Mouse (Mus musculus): ENCODE measurements around the gene Fam234b. TPM values are rescaled to one million over a fixed set of nuclear protein-coding genes. Genes with fewer than 3 reads are reported as not detected.
A peak's percentile ranks its signal among the peaks of the same experiment; 100 is the strongest.

The Fam234b gene
- polyA plus RNA-seq, 1 experiment from 2014 or later: 36.3 TPM

GRCm38 (mm10) chr6:135165706-135166105, 32.1 kb upstream of the Fam234b start:
- Histone ChIP-seq H3K4me1 (replicated peaks) (0 out of 2 replicates have a peak, but pooled peaks cover 3% of the 10 kb centered on the region), H3K4me3 (replicated peaks) (no peak overlapping the region), H3K4me2 (replicated peaks) (no peak overlapping the region), H3K27ac (no peak overlapping the region), H3K36me3 (no peaks in the 10 kb centered on the region), H3K9ac (no peak overlapping the region), H3K9me3 (no peaks in the 10 kb centered on the region), H3K27me3 (replicated peaks) (no peaks in the 10 kb centered on the region)
- ATAC-seq: no peak
- WGBS: 58% methylated on average over 2 of the region's 2 CpGs

- no peak overlapping the region for H3K9ac ChIP-seq
- 89% methylated on average over 3 of the region's 3 CpGs for WGBS
- no peak for ATAC-seq
- no peaks in the 10 kb centered on the region for H3K27me3 ChIP-seq (replicated peaks)
- H3K36me3 ChIP-seq: no peaks in the 10 kb centered on the region
- 0 out of 2 replicates have a peak, but pooled peaks cover 3% of the 10 kb centered on the region for H3K4me1 ChIP-seq (replicated peaks)
- H3K27ac ChIP-seq: no peak overlapping the region
- H3K4me2 ChIP-seq (replicated peaks): peak overlapping the region; percentile 90; the same call in 1 of the 2 replicates
- H3K9me3 ChIP-seq: no peaks in the 10 kb centered on the region
- no peak overlapping the region for H3K4me3 ChIP-seq (replicated peaks)
Observed at GRCm38 (mm10) chr6:135166262-135166661, 31.5 kb upstream of the Fam234b start.

DNA sequence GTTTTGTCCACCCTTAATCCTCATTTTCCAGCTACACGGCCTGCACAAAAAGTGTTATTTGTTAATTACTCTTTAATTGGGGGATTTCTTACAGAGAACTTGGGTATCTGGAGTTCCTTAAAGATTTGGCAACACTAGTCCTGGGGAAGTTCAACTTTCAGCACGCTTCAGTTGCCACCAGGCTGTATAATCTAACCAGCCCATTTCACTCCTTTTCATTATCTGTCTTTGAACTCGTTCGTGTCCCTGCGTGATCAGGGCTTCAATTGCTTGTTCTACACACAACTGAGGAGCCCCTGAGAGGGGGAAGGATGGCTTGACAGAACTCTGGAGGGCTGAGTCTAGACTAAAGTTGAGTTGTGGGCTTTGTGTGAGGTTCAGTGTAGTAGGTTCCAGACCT, 31.1 kb upstream of the Fam234b start:
- no peak for ATAC-seq
- WGBS: 64% methylated on average over 5 of the region's 5 CpGs
- H3K9ac ChIP-seq: no peak overlapping the region
- no peaks in the 10 kb centered on the region for H3K9me3 ChIP-seq
- no peaks in the 10 kb centered on the region for H3K36me3 ChIP-seq
- peak overlapping the region; percentile 90 for H3K4me2 ChIP-seq (replicated peaks)
- H3K4me1 ChIP-seq (replicated peaks): 0 out of 2 replicates have a peak, but pooled peaks cover 3% of the 10 kb centered on the region
- H3K27me3 ChIP-seq (replicated peaks): no peaks in the 10 kb centered on the region
- H3K27ac ChIP-seq: no peak overlapping the region
- H3K4me3 ChIP-seq (replicated peaks): peak overlapping the region; percentile 64; the same call in 1 of the 2 replicates

- Histone ChIP-seq H3K27ac (peak overlapping the region; percentile 81), H3K9me3 (no peaks in the 10 kb centered on the region), H3K9ac (peak overlapping the region; percentile 75), H3K36me3 (no peaks in the 10 kb centered on the region), H3K4me1 (replicated peaks) (0 out of 2 replicates have a peak, but pooled peaks cover 3% of the 10 kb centered on the region), H3K4me2 (replicated peaks) (peak overlapping the region; percentile 90), H3K27me3 (replicated peaks) (no peaks in the 10 kb centered on the region), H3K4me3 (replicated peaks) (peak overlapping the region; percentile 64)
- WGBS: 3% methylated on average over 46 of the region's 46 CpGs
- peak; percentile 95 for ATAC-seq
Observed at GRCm38 (mm10) chr6:135167380-135168311, 30.1 kb upstream of the Fam234b start.

- peak overlapping the region; percentile 64 for H3K4me3 ChIP-seq (replicated peaks)
- H3K9me3 ChIP-seq: no peaks in the 10 kb centered on the region
- H3K36me3 ChIP-seq: no peaks in the 10 kb centered on the region
- peak overlapping the region; percentile 90 for H3K4me2 ChIP-seq (replicated peaks)
- peak overlapping the region; percentile 75; the same call in 1 of the 2 replicates for H3K9ac ChIP-seq
- no peak; the same call in 1 of the 2 replicates for ATAC-seq
- peak overlapping the region; percentile 81; the same call in 1 of the 2 replicates for H3K27ac ChIP-seq
- H3K4me1 ChIP-seq (replicated peaks): 0 out of 2 replicates have a peak, but pooled peaks cover 3% of the 10 kb centered on the region
- H3K27me3 ChIP-seq (replicated peaks): no peaks in the 10 kb centered on the region
- WGBS: 81% methylated on average over 6 of the region's 6 CpGs
Observed at GRCm38 (mm10) chr6:135168471-135168870, 29.3 kb upstream of the Fam234b start.

DNA sequence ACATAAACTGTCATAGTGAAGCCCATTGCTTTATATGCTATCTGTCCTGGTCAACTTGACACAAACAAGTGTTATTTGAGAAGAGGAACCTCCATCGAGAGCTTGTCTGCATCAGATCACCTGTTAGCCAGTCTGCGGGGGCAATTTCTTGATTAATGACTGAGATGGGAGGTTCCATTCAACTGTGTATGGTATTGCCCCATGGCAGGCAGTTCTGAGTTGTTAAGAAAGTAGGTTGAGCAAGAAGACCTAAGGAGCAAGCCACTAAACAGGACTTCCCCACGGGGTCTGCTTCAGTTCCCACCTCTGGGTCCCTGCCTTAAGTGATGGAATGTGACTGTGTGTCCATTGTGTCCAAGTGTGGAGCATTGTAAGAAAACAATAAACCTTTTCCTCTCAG, 28.5 kb upstream of the Fam234b start:
- Histone ChIP-seq H3K4me1 (replicated peaks) (0 out of 2 replicates have a peak, but pooled peaks cover 3% of the 10 kb centered on the region), H3K4me2 (replicated peaks) (no peak overlapping the region), H3K36me3 (no peaks in the 10 kb centered on the region), H3K9me3 (no peaks in the 10 kb centered on the region), H3K27ac (no peak overlapping the region), H3K9ac (no peak overlapping the region), H3K27me3 (replicated peaks) (no peaks in the 10 kb centered on the region), H3K4me3 (replicated peaks) (no peak overlapping the region)
- 76% methylated on average over 3 of the region's 3 CpGs for WGBS
- ATAC-seq: no peak

DNA sequence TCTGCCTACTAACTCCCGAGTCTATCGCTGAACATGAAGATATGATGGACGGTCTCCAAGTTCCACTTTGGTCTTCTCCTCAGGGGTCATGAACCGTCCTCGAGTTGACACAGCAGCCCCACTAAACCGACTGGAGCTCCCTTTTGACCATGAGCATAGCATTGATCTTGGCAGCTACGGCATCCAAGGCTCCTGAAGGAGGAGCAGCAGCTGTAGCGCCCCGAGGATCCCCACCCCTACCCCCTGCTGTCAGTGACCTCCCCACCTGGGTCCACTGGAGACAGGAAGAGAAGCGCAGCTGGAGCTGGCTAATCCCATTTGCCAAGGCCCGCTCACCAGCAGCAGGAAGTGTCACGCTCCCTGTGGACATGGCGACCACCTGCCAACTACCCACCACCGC, 26.0 kb upstream of the Fam234b start:
- Histone ChIP-seq H3K36me3 (no peaks in the 10 kb centered on the region), H3K27ac (no peak overlapping the region), H3K9ac (no peak overlapping the region), H3K9me3 (no peaks in the 10 kb centered on the region), H3K4me2 (replicated peaks) (no peak overlapping the region), H3K4me3 (replicated peaks) (no peak overlapping the region), H3K27me3 (replicated peaks) (no peaks in the 10 kb centered on the region), H3K4me1 (replicated peaks) (no peaks in the 10 kb centered on the region)
- no peak for ATAC-seq
- 71% methylated on average over 14 of the region's 14 CpGs for WGBS

- 96% methylated on average over 1 of the region's 1 CpGs for WGBS
Observed at GRCm38 (mm10) chr6:135175014-135175413, 22.8 kb upstream of the Fam234b start.

GRCm38 (mm10) chr6:135177271-135177670, 20.5 kb upstream of the Fam234b start:
- H3K27ac ChIP-seq: no peak overlapping the region
- no peaks in the 10 kb centered on the region for H3K4me1 ChIP-seq (replicated peaks)
- no peak overlapping the region for H3K9ac ChIP-seq
- no peak overlapping the region for H3K4me2 ChIP-seq (replicated peaks)
- H3K4me3 ChIP-seq (replicated peaks): no peak overlapping the region
- H3K27me3 ChIP-seq (replicated peaks): no peaks in the 10 kb centered on the region
- ATAC-seq: no peak
- H3K9me3 ChIP-seq: no peaks in the 10 kb centered on the region
- no peaks in the 10 kb centered on the region for H3K36me3 ChIP-seq

More at GRCm38 (mm10) chr6:135175014-135175413, 22.8 kb upstream of the Fam234b start:
- Histone ChIP-seq H3K9me3 (no peaks in the 10 kb centered on the region), H3K27ac (no peak overlapping the region), H3K4me3 (replicated peaks) (no peak overlapping the region), H3K4me2 (replicated peaks) (no peak overlapping the region), H3K36me3 (no peaks in the 10 kb centered on the region), H3K27me3 (replicated peaks) (no peaks in the 10 kb centered on the region), H3K4me1 (replicated peaks) (no peaks in the 10 kb centered on the region), H3K9ac (no peak overlapping the region)
- ATAC-seq: no peak

- no peaks in the 10 kb centered on the region for H3K4me1 ChIP-seq (replicated peaks)
- no peaks in the 10 kb centered on the region for H3K36me3 ChIP-seq
- no peak overlapping the region for H3K4me2 ChIP-seq (replicated peaks)
- H3K27ac ChIP-seq: no peak overlapping the region
- H3K27me3 ChIP-seq (replicated peaks): no peaks in the 10 kb centered on the region
- no peaks in the 10 kb centered on the region for H3K9me3 ChIP-seq
- H3K9ac ChIP-seq: no peak overlapping the region
- WGBS: 48% methylated on average over 3 of the region's 3 CpGs
- H3K4me3 ChIP-seq (replicated peaks): no peak overlapping the region
- no peak for ATAC-seq
Observed at GRCm38 (mm10) chr6:135178599-135178998, 19.2 kb upstream of the Fam234b start.

GRCm38 (mm10) chr6:135182925-135183324, 14.9 kb upstream of the Fam234b start:
- H3K36me3 ChIP-seq: no peaks in the 10 kb centered on the region
- no peak overlapping the region for H3K4me2 ChIP-seq (replicated peaks)
- 57% methylated on average over 4 of the region's 5 CpGs for WGBS
- H3K27me3 ChIP-seq (replicated peaks): no peaks in the 10 kb centered on the region
- no peak overlapping the region for H3K27ac ChIP-seq
- no peaks in the 10 kb centered on the region for H3K9me3 ChIP-seq
- no peak overlapping the region for H3K9ac ChIP-seq
- no peak overlapping the region for H3K4me3 ChIP-seq (replicated peaks)
- no peaks in the 10 kb centered on the region for H3K4me1 ChIP-seq (replicated peaks)
- ATAC-seq: no peak

DNA sequence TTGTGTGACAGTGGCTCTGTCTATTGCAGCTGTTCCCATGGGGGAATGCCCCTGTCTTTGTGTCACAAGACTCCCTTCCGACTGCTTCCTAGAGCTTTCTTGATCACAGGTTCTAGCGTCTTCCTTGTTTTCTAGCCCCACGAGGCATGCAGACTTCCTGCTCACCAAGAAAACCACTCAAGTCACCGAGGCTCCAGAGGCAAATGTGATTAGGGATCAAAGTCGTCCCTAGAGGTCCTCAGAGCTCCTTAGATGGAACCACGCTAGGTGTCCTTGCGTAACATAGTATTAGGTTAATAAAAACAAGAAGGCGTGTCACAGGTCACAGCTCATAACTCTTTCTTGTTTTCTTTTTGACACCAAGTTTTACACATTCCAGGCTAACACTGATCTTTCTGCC, 13.8 kb upstream of the Fam234b start:
- no peaks in the 10 kb centered on the region for H3K27me3 ChIP-seq (replicated peaks)
- no peaks in the 10 kb centered on the region for H3K4me1 ChIP-seq (replicated peaks)
- no peaks in the 10 kb centered on the region for H3K9me3 ChIP-seq
- no peak overlapping the region for H3K4me2 ChIP-seq (replicated peaks)
- peak; percentile 86 for ATAC-seq
- no peak overlapping the region for H3K4me3 ChIP-seq (replicated peaks)
- H3K36me3 ChIP-seq: no peaks in the 10 kb centered on the region
- 31% methylated on average over 8 of the region's 8 CpGs for WGBS
- no peak overlapping the region for H3K9ac ChIP-seq
- no peak overlapping the region for H3K27ac ChIP-seq

Data from intestine, embryonic 15.5 days (tissue).